Mouse (Mus musculus): ENCODE measurements around the gene Nat8f5.
"Not testable (repeated sequence)": the region's sequence is repeated elsewhere in the genome, so short reads cannot be mapped to it uniquely, and the experiment has no call there.

- not testable (repeated sequence) for TF ChIP-seq TAL1, GATA1 (IDR thresholded peaks at IDR 0.05; ENCODE audit: low read length)
These were observed 14.3 kb upstream of the Nat8f5 start for GRCm38 (mm10) chr6:85835104-85835503.
